Mouse (Mus musculus): ENCODE results near the gene Olfr1101. TPM values are rescaled to one million over a fixed set of nuclear protein-coding genes. Genes with fewer than 3 reads are reported as not detected.

Gene Olfr1101
- not detected in 2 replicates for polyA plus RNA-seq (2012)

GRCm38 (mm10) chr2:86991121-86991520 lies at the start of gene Olfr1101:
TSS of gene Olfr1101 (minus strand) at chr2:86991221.

DNA sequence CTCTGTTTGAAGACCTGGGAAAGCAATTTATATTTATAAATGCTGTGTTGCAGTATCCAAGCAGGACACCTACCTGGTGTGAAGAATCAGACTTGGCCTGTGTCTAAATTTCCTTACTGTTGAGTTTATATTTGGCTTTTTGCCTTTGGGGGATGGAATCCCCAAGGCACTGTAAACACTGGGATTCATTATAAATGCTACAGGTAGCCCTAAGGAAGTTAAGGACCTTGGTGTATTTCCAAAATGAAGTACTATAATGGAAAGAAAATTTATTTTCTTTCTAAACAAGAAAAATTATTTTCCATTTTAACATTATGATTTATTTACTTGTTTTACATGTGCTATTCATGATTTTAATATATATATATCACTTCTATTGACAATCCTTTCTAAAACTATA lies 45.4 kb upstream of the Olfr1101 start, which contains the start of gene Olfr1105:
Gene Olfr1105 (minus strand): TSS at position 101 of the 400 bp plus-strand sequence.

GRCm38 (mm10) chr2:87026980-87027379 lies 36.0 kb upstream of the Olfr1101 start, which contains the start of gene Olfr1104:
TSS of gene Olfr1104 (minus strand) at chr2:87027080.

GRCm38 (mm10) chr2:86998098-86998497 lies 7.1 kb upstream of the Olfr1101 start, which contains the start of gene Olfr1102:
TSS of gene Olfr1102 (plus strand) at chr2:86998398.

DNA sequence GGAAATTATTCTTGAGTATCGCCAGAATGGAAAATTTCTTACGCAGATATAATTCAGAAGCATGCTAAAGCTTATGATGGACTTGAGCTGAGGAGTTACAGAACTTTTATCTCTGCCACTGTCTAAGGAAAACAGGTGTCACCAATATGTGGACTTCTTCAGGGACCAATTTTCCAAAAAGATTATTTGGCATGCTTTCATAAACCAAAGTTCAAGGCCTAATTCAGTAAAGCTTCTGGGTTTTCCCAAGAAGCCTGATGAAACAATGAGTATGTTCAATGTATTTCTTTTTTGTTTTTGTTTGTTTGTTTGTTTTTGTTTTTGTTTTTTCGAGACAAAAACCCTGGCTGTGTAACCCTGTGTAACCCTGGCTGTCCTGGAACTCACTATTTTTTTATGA lies 11.2 kb downstream of the Olfr1101 start, which contains the start of gene Olfr1100:
Gene Olfr1100 (minus strand): TSS at position 101 of the 400 bp plus-strand sequence.

GRCm38 (mm10) chr2:86960593-86960992 lies 30.4 kb downstream of the Olfr1101 start, which contains the start of gene Olfr1099:
TSS of gene Olfr1099 (minus strand) at chr2:86960693.

Other genes with a start within 250 kb of the Olfr1101 start
- not detected in 2 replicates for gene Olfr1090, start 232.2 kb downstream of the Olfr1101 start, polyA plus RNA-seq (2012)
- gene Olfr1093, start 208.7 kb downstream of the Olfr1101 start, polyA plus RNA-seq (2012) = not detected in 2 replicates
- not detected in 2 replicates for gene Olfr141, start 181.2 kb downstream of the Olfr1101 start, polyA plus RNA-seq (2012)
- not detected in 2 replicates for gene Olfr1094, start 166.6 kb downstream of the Olfr1101 start, polyA plus RNA-seq (2012)
- not detected in 2 replicates for gene Olfr1095, start 139.5 kb downstream of the Olfr1101 start, polyA plus RNA-seq (2012)
- gene Gm13723, start 116.4 kb downstream of the Olfr1101 start, polyA plus RNA-seq (2012) = not detected in 2 replicates
- gene Olfr1097, start 99.0 kb downstream of the Olfr1101 start, polyA plus RNA-seq (2012) = not detected in 2 replicates
- gene Olfr1098, start 66.7 kb downstream of the Olfr1101 start, polyA plus RNA-seq (2012) = not detected in 2 replicates
- not detected in 2 replicates for gene Olfr1099, start 30.5 kb downstream of the Olfr1101 start, polyA plus RNA-seq (2012)
- gene Olfr1100, start 11.3 kb downstream of the Olfr1101 start, polyA plus RNA-seq (2012) = not detected in 2 replicates
- gene Olfr1102, start 7.2 kb upstream of the Olfr1101 start, polyA plus RNA-seq (2012) = not detected in 2 replicates
- not detected in 2 replicates for gene Olfr1104, start 35.9 kb upstream of the Olfr1101 start, polyA plus RNA-seq (2012)
- not detected in 2 replicates for gene Olfr1105, start 45.3 kb upstream of the Olfr1101 start, polyA plus RNA-seq (2012)
- gene Olfr1106, start 61.1 kb upstream of the Olfr1101 start, polyA plus RNA-seq (2012) = not detected in 2 replicates
- 0.01 TPM in 1 of 2 replicates, not detected in the other for gene Olfr1107, start 84.6 kb upstream of the Olfr1101 start, polyA plus RNA-seq (2012)
- not detected in 2 replicates for gene Olfr1109, start 104.8 kb upstream of the Olfr1101 start, polyA plus RNA-seq (2012)
- not detected in 2 replicates for gene Olfr259, start 123.3 kb upstream of the Olfr1101 start, polyA plus RNA-seq (2012)
- gene Olfr1110, start 149.1 kb upstream of the Olfr1101 start, polyA plus RNA-seq (2012) = not detected in 2 replicates
- not detected in 2 replicates for gene Olfr1111, start 161.4 kb upstream of the Olfr1101 start, polyA plus RNA-seq (2012)
- gene Olfr1112, start 196.6 kb upstream of the Olfr1101 start, polyA plus RNA-seq (2012) = not detected in 2 replicates
- not detected in 2 replicates for gene Olfr1113, start 217.7 kb upstream of the Olfr1101 start, polyA plus RNA-seq (2012)